Mouse (Mus musculus): Measurements from ENCODE around the gene S100a10. TPM values are rescaled to one million over a fixed set of nuclear protein-coding genes. Genes with fewer than 3 reads are reported as not detected.
A peak's percentile ranks its signal among the peaks of the same experiment; 100 is the strongest.
"Not testable (repeated sequence)": the region's sequence is repeated elsewhere in the genome, so short reads cannot be mapped to it uniquely, and the experiment has no call there.

S100a10 gene
- total and polyA plus RNA-seq, 2 experiments from 2014 or later = 91.5 to 198 TPM

DNA sequence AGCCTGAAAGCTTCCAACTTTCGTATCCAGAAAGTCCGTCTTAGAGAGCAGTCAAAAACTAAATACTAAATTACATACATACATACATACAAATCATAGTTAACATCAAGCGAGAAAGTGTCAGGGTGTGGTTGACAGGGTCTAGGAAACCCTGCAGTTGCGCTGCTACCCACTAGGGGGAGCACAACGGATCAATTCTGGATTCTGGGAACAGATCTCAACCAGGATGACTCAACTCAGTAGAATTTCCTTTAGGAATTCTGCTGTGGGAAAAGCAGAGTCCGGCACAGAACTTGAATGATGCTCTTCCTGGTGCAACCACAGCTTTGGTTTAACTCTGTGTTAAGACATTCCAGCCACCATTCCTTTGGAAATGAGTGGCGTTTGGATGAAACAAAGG is 32.3 kb upstream of the S100a10 start:
- Histone ChIP-seq H3K4me2 (ENCODE audit: low read depth, low read length) (no peak overlapping the region), H3K36me3 (ENCODE audit: insufficient read depth, low read length) (no peaks in the 10 kb centered on the region), H3K4me1 (ENCODE audit: insufficient read depth, low read length) (no peaks in the 10 kb centered on the region), H3K9me3 (ENCODE audit: low read length) (no peaks in the 10 kb centered on the region), H3K9ac (replicated peaks; ENCODE audit: low read length) (no peak overlapping the region), H3K4me3 (ENCODE audit: low read length) (no peak overlapping the region), H3K27ac (no peak overlapping the region), H3K27me3 (ENCODE audit: insufficient read depth, low read length) (no peaks in the 10 kb centered on the region)
- peak; percentile 82 for TF ChIP-seq CTCF (IDR thresholded peaks at IDR 0.05; ENCODE audit: low read depth)
- DNase-seq (ENCODE audit: low spot score) (peak; percentile 67), ATAC-seq (no peak)
- 43% methylated on average over 7 of the region's 7 CpGs for WGBS

DNA sequence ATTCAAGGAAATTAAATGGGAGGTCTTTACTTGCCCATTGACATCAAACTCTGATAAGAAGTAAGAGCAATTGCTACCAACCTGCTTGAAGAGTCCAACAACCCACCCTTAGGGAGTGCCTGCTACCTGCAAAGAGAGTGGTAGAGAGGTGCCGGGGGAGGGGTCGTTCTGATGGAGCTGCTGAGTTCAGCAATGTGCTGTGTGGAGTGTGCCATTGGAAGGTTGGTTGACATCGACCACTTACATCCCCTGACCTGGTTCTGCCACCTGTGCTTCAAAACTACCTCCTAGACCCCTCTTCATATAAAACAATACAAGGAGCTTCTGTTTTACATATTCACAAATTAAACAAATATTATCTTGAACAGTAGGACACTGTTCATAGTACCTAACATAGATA is 27.6 kb upstream of the S100a10 start:
- H3K4me3 ChIP-seq (ENCODE audit: low read length) = no peak overlapping the region

DNA sequence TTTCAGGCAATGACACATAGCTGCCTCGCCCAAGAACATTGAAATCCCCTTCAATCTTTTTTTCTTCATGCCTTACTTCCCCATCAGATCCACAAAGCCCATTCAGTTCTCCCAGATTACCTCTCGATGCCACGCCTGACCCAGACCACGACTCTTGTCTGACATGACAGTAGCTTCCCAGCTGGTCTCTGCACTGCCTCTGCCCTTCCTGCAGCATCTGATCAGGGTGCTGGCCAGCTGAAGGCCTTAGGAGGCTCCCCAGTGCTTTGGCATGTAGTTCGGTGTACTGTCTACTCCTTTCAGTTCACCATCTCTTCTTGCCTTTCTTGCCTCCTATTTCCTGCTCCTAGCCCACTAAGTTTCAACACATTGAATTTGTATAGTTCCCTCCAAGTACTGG is 26.1 kb upstream of the S100a10 start:
- H3K4me1 ChIP-seq (ENCODE audit: insufficient read depth, low read length) = no peaks in the 10 kb centered on the region
- DNase-seq (ENCODE audit: low spot score) = no peak
- no peak for ATAC-seq
- TF ChIP-seq CTCF (IDR thresholded peaks at IDR 0.05; ENCODE audit: low read depth) = no peak
- no peaks in the 10 kb centered on the region for H3K27me3 ChIP-seq (ENCODE audit: insufficient read depth, low read length)
- H3K36me3 ChIP-seq (ENCODE audit: insufficient read depth, low read length) = no peaks in the 10 kb centered on the region
- H3K4me3 ChIP-seq (ENCODE audit: low read length) = no peak overlapping the region
- no peaks in the 10 kb centered on the region for H3K9me3 ChIP-seq (ENCODE audit: low read length)
- H3K4me2 ChIP-seq (ENCODE audit: low read depth, low read length) = no peak overlapping the region
- H3K9ac ChIP-seq (replicated peaks; ENCODE audit: low read length) = no peak overlapping the region
- 81% methylated on average over 5 of the region's 5 CpGs for WGBS
- H3K27ac ChIP-seq = no peak overlapping the region

More for the DNA sequence above, 27.6 kb upstream of the S100a10 start:
- Histone ChIP-seq H3K27me3 (ENCODE audit: insufficient read depth, low read length) (no peaks in the 10 kb centered on the region), H3K9ac (replicated peaks; ENCODE audit: low read length) (no peak overlapping the region), H3K27ac (no peak overlapping the region), H3K36me3 (ENCODE audit: insufficient read depth, low read length) (no peaks in the 10 kb centered on the region), H3K9me3 (ENCODE audit: low read length) (no peaks in the 10 kb centered on the region), H3K4me1 (ENCODE audit: insufficient read depth, low read length) (no peaks in the 10 kb centered on the region), H3K4me2 (ENCODE audit: low read depth, low read length) (no peak overlapping the region)
- ATAC-seq = no peak
- TF ChIP-seq CTCF (IDR thresholded peaks at IDR 0.05; ENCODE audit: low read depth) = no peak
- WGBS = 86% methylated on average over 3 of the region's 3 CpGs
- no peak for DNase-seq (ENCODE audit: low spot score)

DNA sequence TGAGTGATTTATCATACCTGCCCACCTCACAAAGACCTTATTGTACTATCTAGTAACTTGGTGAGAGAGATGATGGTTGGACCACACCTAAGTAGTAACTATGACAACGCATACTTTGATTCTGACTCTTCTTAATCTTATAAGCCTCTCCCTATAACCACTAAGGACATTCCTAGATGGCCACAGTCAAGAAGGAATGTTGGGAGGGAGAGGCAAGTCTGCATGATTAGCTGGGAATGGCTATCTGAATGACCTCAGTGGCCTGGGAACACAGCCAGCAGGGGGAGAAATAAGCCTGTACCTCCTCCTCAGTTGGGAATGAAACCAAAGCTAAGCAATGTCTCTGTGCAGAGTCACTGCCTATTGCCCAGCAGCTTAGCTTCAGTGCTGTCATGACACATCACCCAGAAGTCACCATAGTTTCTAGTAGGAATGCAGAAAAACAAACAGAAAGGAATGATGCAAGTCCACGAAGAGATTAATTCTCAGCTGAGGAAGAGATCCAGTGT is 17.8 kb upstream of the S100a10 start:
- Histone ChIP-seq H3K4me2 (ENCODE audit: low read depth, low read length) (no peak overlapping the region), H3K9ac (replicated peaks; ENCODE audit: low read length) (no peak overlapping the region), H3K36me3 (ENCODE audit: insufficient read depth, low read length) (no peaks in the 10 kb centered on the region), H3K9me3 (ENCODE audit: low read length) (no peaks in the 10 kb centered on the region), H3K27ac (no peak overlapping the region), H3K27me3 (ENCODE audit: insufficient read depth, low read length) (no peaks in the 10 kb centered on the region), H3K4me1 (ENCODE audit: insufficient read depth, low read length) (no peaks in the 10 kb centered on the region), H3K4me3 (ENCODE audit: low read length) (no peak overlapping the region)
- WGBS = 52% methylated on average over 2 of the region's 2 CpGs
- no peak for TF ChIP-seq CTCF (IDR thresholded peaks at IDR 0.05; ENCODE audit: low read depth)
- DNase-seq (ENCODE audit: low spot score) (no peak), ATAC-seq (no peak)

DNA sequence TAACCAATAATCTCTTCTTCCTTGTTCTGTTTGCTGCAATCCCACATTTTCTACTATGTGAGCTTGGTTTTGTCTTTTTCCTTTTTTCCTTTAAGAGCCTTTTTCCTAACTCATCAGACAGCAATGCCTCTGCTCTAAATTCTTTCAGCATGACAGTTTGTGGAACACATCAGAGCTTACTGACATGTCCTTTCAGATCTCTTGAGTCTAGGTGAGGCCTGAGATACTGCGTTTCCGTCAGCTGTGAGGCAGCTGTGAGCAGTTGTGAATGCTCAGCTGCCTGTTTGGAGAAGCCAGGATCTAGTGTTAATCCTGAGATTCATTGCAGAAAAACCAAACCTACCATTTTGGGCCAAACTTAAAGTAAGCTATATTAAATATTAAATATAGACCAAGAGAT is 16.4 kb upstream of the S100a10 start:
- Histone ChIP-seq H3K27me3 (ENCODE audit: insufficient read depth, low read length) (no peaks in the 10 kb centered on the region), H3K27ac (no peak overlapping the region), H3K4me3 (ENCODE audit: low read length) (no peak overlapping the region), H3K9ac (replicated peaks; ENCODE audit: low read length) (no peak overlapping the region), H3K4me2 (ENCODE audit: low read depth, low read length) (no peak overlapping the region), H3K9me3 (ENCODE audit: low read length) (no peaks in the 10 kb centered on the region), H3K36me3 (ENCODE audit: insufficient read depth, low read length) (no peaks in the 10 kb centered on the region), H3K4me1 (ENCODE audit: insufficient read depth, low read length) (no peaks in the 10 kb centered on the region)
- no peak for ATAC-seq
- DNase-seq (ENCODE audit: low spot score) = no peak
- no peak for TF ChIP-seq CTCF (IDR thresholded peaks at IDR 0.05; ENCODE audit: low read depth)
- WGBS = 91% methylated on average over 2 of the region's 2 CpGs

GRCm38 (mm10) chr3:93541501-93541900 is 13.4 kb upstream of the S100a10 start:
- DNase-seq (ENCODE audit: low spot score) (no peak), ATAC-seq (no peak)
- no peak for TF ChIP-seq CTCF (IDR thresholded peaks at IDR 0.05; ENCODE audit: low read depth)
- Histone ChIP-seq H3K4me1 (ENCODE audit: insufficient read depth, low read length) (no peaks in the 10 kb centered on the region), H3K9ac (replicated peaks; ENCODE audit: low read length) (no peak overlapping the region), H3K27me3 (ENCODE audit: insufficient read depth, low read length) (no peaks in the 10 kb centered on the region), H3K27ac (no peak overlapping the region), H3K4me2 (ENCODE audit: low read depth, low read length) (no peak overlapping the region), H3K9me3 (ENCODE audit: low read length) (no peaks in the 10 kb centered on the region), H3K4me3 (ENCODE audit: low read length) (no peak overlapping the region), H3K36me3 (ENCODE audit: insufficient read depth, low read length) (no peaks in the 10 kb centered on the region)
- WGBS = 65% methylated on average over 2 of the region's 2 CpGs

DNA sequence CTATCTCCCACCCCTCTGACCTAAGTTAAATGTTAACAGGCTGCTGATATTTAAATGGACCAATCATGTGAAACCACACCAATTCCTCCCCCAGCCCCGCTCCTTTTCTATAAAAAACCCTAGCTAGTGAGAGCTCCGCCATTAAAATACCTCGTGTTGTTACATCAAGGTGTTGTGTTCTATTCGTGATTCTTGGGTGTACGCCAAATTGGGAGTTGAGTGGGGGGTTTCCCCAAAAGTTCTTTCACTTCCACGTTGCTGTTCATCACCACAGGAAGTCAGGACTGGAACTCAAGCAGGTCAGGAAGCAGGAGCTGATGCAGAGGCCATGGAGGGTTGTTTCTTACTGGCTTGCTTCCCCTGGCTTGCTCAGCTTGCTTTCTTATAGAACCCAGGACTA is 10.7 kb upstream of the S100a10 start:
- ATAC-seq; DNase-seq (ENCODE audit: low spot score); H3K4me2 ChIP-seq (ENCODE audit: low read depth, low read length); H3K4me3 ChIP-seq (ENCODE audit: low read length); H3K9ac ChIP-seq (replicated peaks; ENCODE audit: low read length); H3K9me3 ChIP-seq (ENCODE audit: low read length); H3K27ac ChIP-seq; H3K36me3 ChIP-seq (ENCODE audit: insufficient read depth, low read length); H3K4me1 ChIP-seq (ENCODE audit: insufficient read depth, low read length); H3K27me3 ChIP-seq (ENCODE audit: insufficient read depth, low read length): not testable (repeated sequence)
- 81% methylated on average over 6 of the region's 6 CpGs for WGBS
